Mouse (Mus musculus): ENCODE measurements around the gene Mbnl1.
"Not testable (repeated sequence)": the region's sequence is repeated elsewhere in the genome, so short reads cannot be mapped to it uniquely, and the experiment has no call there.

The Mbnl1 gene

GRCm38 (mm10) chr3:60494774-60495535 lies 22.3 kb downstream of the Mbnl1 start:
- DNase-seq = not testable (repeated sequence)

GRCm38 (mm10) chr3:60496197-60496596 lies 23.6 kb downstream of the Mbnl1 start:
- no peak for DNase-seq

- no peak for DNase-seq
Measured at GRCm38 (mm10) chr3:60498151-60498550, 25.5 kb downstream of the Mbnl1 start.

GRCm38 (mm10) chr3:60498646-60499045 lies 26.0 kb downstream of the Mbnl1 start:
- no peak for DNase-seq

GRCm38 (mm10) chr3:60499157-60499578 lies 26.5 kb downstream of the Mbnl1 start:
- DNase-seq = no peak

GRCm38 (mm10) chr3:60499718-60500450 lies 27.3 kb downstream of the Mbnl1 start:
- no peak for DNase-seq

- peak; percentile 73 for DNase-seq
Measured at GRCm38 (mm10) chr3:60500571-60501527, 28.2 kb downstream of the Mbnl1 start.

GRCm38 (mm10) chr3:60501561-60502151 lies 29.0 kb downstream of the Mbnl1 start:
- no peak for DNase-seq

GRCm38 (mm10) chr3:60502155-60502987 lies 29.7 kb downstream of the Mbnl1 start:
- no peak for DNase-seq

GRCm38 (mm10) chr3:60503196-60503595 lies 30.6 kb downstream of the Mbnl1 start:
- no peak for DNase-seq

- DNase-seq = no peak
Measured at GRCm38 (mm10) chr3:60504775-60505430, 32.3 kb downstream of the Mbnl1 start.

- no peak for DNase-seq
Measured at GRCm38 (mm10) chr3:60506821-60507220, 34.2 kb downstream of the Mbnl1 start.

GRCm38 (mm10) chr3:60507496-60507895 lies 34.9 kb downstream of the Mbnl1 start:
- DNase-seq = no peak

GRCm38 (mm10) chr3:60507979-60508378 lies 35.3 kb downstream of the Mbnl1 start:
- DNase-seq = no peak

- no peak for DNase-seq
Measured at GRCm38 (mm10) chr3:60511197-60511596, 38.6 kb downstream of the Mbnl1 start.

- no peak for DNase-seq
Measured at GRCm38 (mm10) chr3:60513337-60513736, 40.7 kb downstream of the Mbnl1 start.

GRCm38 (mm10) chr3:60513746-60514145 lies 41.1 kb downstream of the Mbnl1 start:
- DNase-seq = no peak

- no peak for DNase-seq
Measured at GRCm38 (mm10) chr3:60515430-60515829, 42.8 kb downstream of the Mbnl1 start.

- DNase-seq = peak; percentile 36
Measured at GRCm38 (mm10) chr3:60516054-60516674, 43.5 kb downstream of the Mbnl1 start.

GRCm38 (mm10) chr3:60517234-60517787 lies 44.7 kb downstream of the Mbnl1 start:
- no peak for DNase-seq

All from right cerebral cortex, postnatal 14 days (tissue).